Mouse (Mus musculus) kidney, adult 2 months (tissue): ENCODE measurements at regions not wholly inside any gene's neighbourhood (a gene's known extent, or its start where the extent isn't known, plus 50 kb on each side); places are given as distances from the start of the nearest gene placed in this dataset.

Experiments
- CTCF ChIP-seq: fragments of 200-500 bp; conservative IDR thresholded peaks from 2 replicates; pipeline ENCODE4 v1.5.1; 2011; ENCODE audit warnings: low read depth, mild to moderate bottlenecking, control low read depth, low read length, moderate library complexity, mixed read lengths; ENCODE audit not compliant: insufficient read depth, insufficient read length
- POLR2A ChIP-seq: fragments of 200-500 bp; IDR thresholded peaks from one replicate; pipeline ENCODE4 v1.6.1; 2011; ENCODE audit warnings: low read depth, low read length, control low read depth

- TF ChIP-seq POLR2A (no peak), CTCF (no peak)
Measured at GRCm38 (mm10) chr6:78825901-78826629, 357.4 kb upstream of the Reg3g start.
